In genomic region chr19:55251383-55252124, GRCm38 (mm10) we compare ENCODE assay signal across 8 mouse cellular contexts. TPM values are rescaled to one million over a fixed set of nuclear protein-coding genes. Genes with fewer than 3 reads are reported as not detected.
A peak's percentile ranks its signal among the peaks of the same experiment; 100 is the strongest.
DNase-seq lines count a peak whose midpoint lies in the region; ATAC-seq and TF ChIP-seq lines count a peak whose summit lies in the region.

Gene Acsl5 (plus strand): TSS chr19:55251938.

- H3K27ac ChIP-seq in liver, adult 2 months (replicated peaks; ENCODE audit: insufficient read depth, low read depth, low read length), result peak within 1 kb of the TSS; percentile 88
- H3K27ac ChIP-seq in neural tube, embryonic 13.5 days (replicated peaks), result no peak within 1 kb of the TSS

- H3K36me3 ChIP-seq in liver, adult 2 months (ENCODE audit: control insufficient read depth, insufficient read depth, low read length), result no peaks in the 10 kb centered on the region
- H3K36me3 ChIP-seq in neural tube, embryonic 13.5 days, result no peaks in the 10 kb centered on the region

- no peak for ATAC-seq in common myeloid progenitor, adult 5-6 weeks (replicated peaks; ENCODE audit: low read depth, poor library complexity, severe bottlenecking)
- ATAC-seq in neural tube, embryonic 13.5 days (ENCODE audit: low read depth), result no peak

- intact Hi-C loops in heart, postnatal 36 days (cut with DNase I), result no loop called here
- intact Hi-C loops in left cerebral cortex, postnatal 14 days (cut with DNase I), result loop anchor here (5.0 kb wide), 1 partner anchor 34 kb away; no protein-coding TSS in a partner anchor

- peak within 1 kb of the TSS; percentile 74 for H3K4me3 ChIP-seq in liver, adult 2 months (ENCODE audit: insufficient read depth, low read depth, low read length)
- H3K4me3 ChIP-seq in neural tube, embryonic 13.5 days, result no peak within 1 kb of the TSS

- H3K4me1 ChIP-seq in liver, adult 2 months (ENCODE audit: control insufficient read depth, insufficient read depth, low read length), result peaks cover 24% of the 10 kb centered on the region
- peaks cover 24% of the 10 kb centered on the region for H3K4me1 ChIP-seq in neural tube, embryonic 13.5 days (replicated peaks)

- H3K27me3 ChIP-seq in liver, adult 2 months (ENCODE audit: control insufficient read depth, insufficient read depth, low read length), result no peaks in the 10 kb centered on the region
- H3K27me3 ChIP-seq in neural tube, embryonic 13.5 days, result no peaks in the 10 kb centered on the region

- peak within 1 kb of the TSS; percentile 77 for H3K9ac ChIP-seq in liver, adult 2 months (ENCODE audit: low read depth, low read length)
- no peak within 1 kb of the TSS for H3K9ac ChIP-seq in neural tube, embryonic 13.5 days

- peak; percentile 75; the same call in 1 of the 2 replicates for TF ChIP-seq POLR2A in liver, adult 2 months (IDR thresholded peaks at IDR 0.05; ENCODE audit: extremely low read depth, insufficient read depth, low read length)

- H3K79me2 ChIP-seq in liver, adult 2 months (ENCODE audit: control insufficient read depth, insufficient read depth, low read length), result peaks cover 8% of the 10 kb centered on the region; the same call in 1 of the 2 replicates

- 30% methylated on average over 9 of the region's 9 CpGs for WGBS in liver, adult 2 months
- 94% methylated on average over 9 of the region's 9 CpGs for WGBS in neural tube, embryonic 13.5 days

- H3K9me3 ChIP-seq in neural tube, embryonic 13.5 days, result no peaks in the 10 kb centered on the region

- peak; percentile 97 for DNase-seq in liver, adult 2 months (ENCODE audit: extremely low read depth, low read depth, low spot score)
- DNase-seq in liver, result no peak
- no peak for DNase-seq in heart, postnatal 36 days
- no peak for DNase-seq in left cerebral cortex, postnatal 14 days (ENCODE audit: low spot score in 2 of 2)
- DNase-seq in urinary bladder, adult 18-20 months (ENCODE audit: low spot score in 2 of 2), result no peak
- DNase-seq in spleen, postnatal 4 days (ENCODE audit: low spot score in 2 of 2), result no peak

- H3K4me2 ChIP-seq in neural tube, embryonic 13.5 days, result no peak within 1 kb of the TSS

- TF ChIP-seq CTCF in liver, adult 2 months (IDR thresholded peaks at IDR 0.05; ENCODE audit: low read depth, low read length), result no peak

RNA-seq across cellular contexts. Expression of gene Acsl5, which starts in this region (rescaled TPM):
- total RNA-seq in liver, adult 2 months (2014; rRNA removed), result 1,037 and 1,190 TPM in 2 replicates
- 206 and 249 TPM in 2 replicates for polyA plus RNA-seq in liver, adult 2 months (2012; rRNA removed)
- total RNA-seq in common myeloid progenitor, adult 5-6 weeks (2017), result 149 and 265 TPM in 2 replicates
- 10 to 100 TPM; 11.8 to 12.0 TPM for total RNA-seq in heart, postnatal 36 days (2021)
- 10 to 100 TPM; 38.1 to 38.7 TPM for total RNA-seq in left cerebral cortex, postnatal 14 days (2021)
- 17.1 and 24.2 TPM in 2 replicates for polyA plus RNA-seq in neural tube, embryonic 13.5 days (2015; fragmentation: Nextera tagmentation; extraction: Ambion mirVana)
